Mouse (Mus musculus): ENCODE results near the gene Car10.

GRCm38 (mm10) chr11:93536244-93536643, 438.4 kb downstream of the Car10 start:
- no peak for TF ChIP-seq CTCF (IDR thresholded peaks at IDR 0.05; ENCODE audit: control insufficient read depth, insufficient read depth, low read length)
- TF ChIP-seq POLR2A (IDR thresholded peaks at IDR 0.05; ENCODE audit: borderline replicate concordance, control insufficient read depth, low read depth, low read length) = no peak

All from bone marrow, adult 2 months (tissue).